Mouse (Mus musculus) urinary bladder, postnatal 10 days (tissue): ENCODE results near the gene Galp.
"Not testable (repeated sequence)": the region's sequence is repeated elsewhere in the genome, so short reads cannot be mapped to it uniquely, and the experiment has no call there.

Experiments used
- DNase-seq: peaks from one replicate; pipeline ENCODE4 v3.0.0; 2022; ENCODE audit warnings: low spot score

The Galp gene

GRCm38 (mm10) chr7:6258232-6259220 is 61.6 kb downstream of the Galp start:
- DNase-seq = no peak

DNA sequence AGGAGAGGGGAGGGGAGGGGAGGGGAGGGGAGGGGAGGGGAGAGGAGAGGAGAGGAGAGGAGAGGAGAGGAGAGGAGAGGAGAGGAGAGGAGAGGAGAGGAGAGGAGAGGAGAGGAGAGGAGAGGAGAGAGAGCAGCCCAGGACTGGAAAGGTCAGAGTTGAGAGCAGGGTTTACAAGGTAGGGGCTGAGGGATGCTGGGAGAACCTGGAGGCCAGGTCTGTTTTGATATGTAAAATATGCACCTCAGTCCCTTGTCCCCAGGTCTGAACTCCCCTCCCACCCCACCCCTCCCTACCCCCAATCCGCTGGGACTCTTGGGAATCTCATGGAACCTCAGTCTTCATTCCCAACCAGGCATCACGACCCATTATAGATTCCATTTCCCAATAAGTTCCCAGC is 63.1 kb downstream of the Galp start:
- not testable (repeated sequence) for DNase-seq

DNA sequence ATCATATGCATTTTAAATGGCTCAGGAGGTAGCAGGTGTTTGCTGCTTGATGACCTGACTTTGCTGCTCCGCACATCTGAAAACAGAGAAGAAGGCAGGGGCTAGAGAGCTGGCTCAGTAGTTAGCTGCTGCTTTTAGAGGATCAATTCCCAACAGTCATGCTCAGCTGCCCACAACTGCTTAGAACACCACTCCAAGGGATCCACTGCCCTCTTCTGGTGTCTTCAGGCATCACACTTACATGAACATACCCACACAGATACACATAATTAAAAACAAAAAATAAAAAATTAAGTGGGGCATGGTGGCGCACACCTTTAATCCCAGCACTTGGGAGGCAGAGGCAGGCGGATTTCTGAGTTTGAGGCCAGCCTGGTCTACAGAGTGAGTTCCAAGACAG is 65.2 kb downstream of the Galp start:
- no peak for DNase-seq

- no peak for DNase-seq
Measured at GRCm38 (mm10) chr7:6262984-6263383, 66.1 kb downstream of the Galp start.

DNA sequence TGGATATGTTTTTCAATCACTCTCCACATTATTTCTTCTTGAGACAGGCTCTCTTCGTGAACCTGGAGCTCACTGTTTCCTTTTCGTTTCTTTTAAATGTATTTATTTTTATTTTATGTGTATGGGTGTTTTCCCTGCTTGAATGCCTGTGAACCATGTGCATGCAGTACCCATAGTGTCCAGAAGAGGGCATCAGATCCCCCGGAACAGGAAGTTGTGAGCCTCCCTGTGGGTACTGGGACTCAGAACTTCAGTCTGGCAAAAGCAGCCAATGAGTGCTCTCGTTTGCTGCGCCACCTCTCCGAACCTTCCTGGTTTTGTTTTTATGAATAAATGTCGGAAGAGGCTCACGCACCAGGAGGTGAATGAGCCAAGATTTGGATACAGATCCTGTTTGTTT is 68.8 kb downstream of the Galp start:
- DNase-seq = no peak
